Mouse (Mus musculus) lung, adult 2 months (tissue): ENCODE measurements around the gene Scgb2b24. TPM values are rescaled to one million over a fixed set of nuclear protein-coding genes. Genes with fewer than 3 reads are reported as not detected.

Source experiments
- DNase-seq: peaks from one replicate; pipeline ENCODE4 v3.0.0; 2022
- H3K4me1 ChIP-seq: fragments of 200-500 bp; 2 replicates; pipeline ENCODE4 v1.6.1; 2011; ENCODE audit warnings: low read length; ENCODE audit not compliant: control insufficient read depth, insufficient read depth
- H3K4me3 ChIP-seq: fragments of 200-500 bp; replicated peaks from 2 replicates; pipeline ENCODE3; 2011; ENCODE audit warnings: low read depth, mild to moderate bottlenecking, control low read depth, low read length; ENCODE audit errors: extremely low read depth
- CTCF ChIP-seq: fragments of 200-500 bp; IDR thresholded peaks from 2 replicates; pipeline ENCODE4 v1.5.1; 2011; ENCODE audit warnings: mild to moderate bottlenecking, low read length, control low read depth; ENCODE audit not compliant: insufficient read depth
- POLR2A ChIP-seq: fragments of 200-500 bp; IDR thresholded peaks from 2 replicates; pipeline ENCODE4 v1.6.1; 2011; ENCODE audit warnings: low read depth, mild to moderate bottlenecking, control low read depth, low read length, borderline replicate concordance; ENCODE audit errors: extremely low read depth
- WGBS: fragments of 180-500 bp; shearing (Covaris S2); methylation state at CpG from one replicate; pipeline ENCODE4 v1.1.7; 2018; 5-methylcytosine and 5-hydroxymethylcytosine counted together
- polyA plus RNA-seq: library from polyadenylated mRNA; depleted of rRNA; stranded (reverse); fragments of >200 nt; gene quantifications from 2 replicates; pipeline ENCODE4 v1.2.3, GENCODE M21; 2012; rRNA removed

Scgb2b24 gene
- not detected in 2 replicates for polyA plus RNA-seq

- H3K4me3 ChIP-seq, result no peak within 1 kb of the TSS
- WGBS, result 68% methylated on average over 2 of the region's 2 CpGs
- H3K4me1 ChIP-seq, result no peaks in the 10 kb centered on the region
- TF ChIP-seq POLR2A, result no peak
- TF ChIP-seq CTCF, result no peak
- DNase-seq, result no peak
These were observed at the start of gene Scgb2b24 for GRCm38 (mm10) chr7:33739212-33739611. Gene Scgb2b24 (minus strand): TSS chr7:33739312.

- Histone ChIP-seq H3K4me1 (no peaks in the 10 kb centered on the region), H3K4me3 (no peak within 1 kb of the TSS)
- no peak for DNase-seq
- TF ChIP-seq CTCF, result no peak
- no peak for TF ChIP-seq POLR2A
- WGBS, result 64% methylated on average over 3 of the region's 3 CpGs
These were observed 4.4 kb upstream of the Scgb2b24 start, which contains the start of gene Scgb1b24 for GRCm38 (mm10) chr7:33743499-33743898. Gene Scgb1b24 (plus strand): TSS chr7:33743799.

- TF ChIP-seq CTCF, result no peak
- no peak for TF ChIP-seq POLR2A
- WGBS, result 20% methylated on average over 1 of the region's 1 CpGs
- no peak for DNase-seq
- H3K4me1 ChIP-seq, result no peaks in the 10 kb centered on the region
- no peak overlapping the region for H3K4me3 ChIP-seq
These were observed 49.2 kb downstream of the Scgb2b24 start for GRCm38 (mm10) chr7:33689864-33690263.

Other genes with a start within 250 kb of the Scgb2b24 start
- not detected in 2 replicates for gene Scgb2b21, start 218.9 kb downstream of the Scgb2b24 start, polyA plus RNA-seq
- gene Scgb1b24, start 4.5 kb upstream of the Scgb2b24 start, polyA plus RNA-seq, result not detected in 2 replicates
- not detected in 2 replicates for gene Scgb2b26, start 205.7 kb upstream of the Scgb2b24 start, polyA plus RNA-seq